Mouse (Mus musculus): Measurements from ENCODE around the gene Etl4. TPM values are rescaled to one million over a fixed set of nuclear protein-coding genes. Genes with fewer than 3 reads are reported as not detected.

Etl4 gene
- polyA plus RNA-seq, 1 experiment: 45.6 TPM

- no peak for DNase-seq
- WGBS: 56% methylated on average over 5 of the region's 5 CpGs
- H3K4me1 ChIP-seq (ENCODE audit: control insufficient read depth, insufficient read depth, low read length): no peaks in the 10 kb centered on the region
- TF ChIP-seq POLR2A (IDR thresholded peaks at IDR 0.05; ENCODE audit: borderline replicate concordance, extremely low read depth, low read depth, low read length) (no peak), CTCF (IDR thresholded peaks at IDR 0.05; ENCODE audit: insufficient read depth, low read length) (no peak)
- H3K4me3 ChIP-seq (replicated peaks; ENCODE audit: extremely low read depth, low read depth, low read length): no peak overlapping the region
Measured at GRCm38 (mm10) chr2:20619881-20620280, 710.3 kb downstream of the Etl4 start.

- WGBS: 89% methylated on average over 8 of the region's 8 CpGs
- DNase-seq: no peak
Measured at GRCm38 (mm10) chr2:20629156-20629712, 719.7 kb downstream of the Etl4 start.

GRCm38 (mm10) chr2:20638604-20639003 lies 729.0 kb downstream of the Etl4 start:
- no peaks in the 10 kb centered on the region for H3K4me1 ChIP-seq (ENCODE audit: control insufficient read depth, insufficient read depth, low read length)
- no peak for DNase-seq
- H3K4me3 ChIP-seq (replicated peaks; ENCODE audit: extremely low read depth, low read depth, low read length): no peak overlapping the region
- TF ChIP-seq POLR2A (IDR thresholded peaks at IDR 0.05; ENCODE audit: borderline replicate concordance, extremely low read depth, low read depth, low read length) (no peak), CTCF (IDR thresholded peaks at IDR 0.05; ENCODE audit: insufficient read depth, low read length) (no peak)
- WGBS: 89% methylated on average over 3 of the region's 3 CpGs

More at GRCm38 (mm10) chr2:20629156-20629712, 719.7 kb downstream of the Etl4 start:
- Histone ChIP-seq H3K4me3 (replicated peaks; ENCODE audit: extremely low read depth, low read depth, low read length) (no peak overlapping the region), H3K4me1 (ENCODE audit: control insufficient read depth, insufficient read depth, low read length) (peaks cover 2% of the 10 kb centered on the region; the same call in 1 of the 2 replicates)
- TF ChIP-seq CTCF (IDR thresholded peaks at IDR 0.05; ENCODE audit: insufficient read depth, low read length) (no peak), POLR2A (IDR thresholded peaks at IDR 0.05; ENCODE audit: borderline replicate concordance, extremely low read depth, low read depth, low read length) (no peak)

GRCm38 (mm10) chr2:20639721-20640120 lies 730.1 kb downstream of the Etl4 start:
- WGBS: 69% methylated on average over 2 of the region's 2 CpGs
- Histone ChIP-seq H3K4me3 (replicated peaks; ENCODE audit: extremely low read depth, low read depth, low read length) (no peak overlapping the region), H3K4me1 (ENCODE audit: control insufficient read depth, insufficient read depth, low read length) (no peaks in the 10 kb centered on the region)
- no peak for DNase-seq
- no peak for TF ChIP-seq POLR2A (IDR thresholded peaks at IDR 0.05; ENCODE audit: borderline replicate concordance, extremely low read depth, low read depth, low read length)
- no peak for TF ChIP-seq CTCF (IDR thresholded peaks at IDR 0.05; ENCODE audit: insufficient read depth, low read length)

GRCm38 (mm10) chr2:20642818-20643217 lies 733.2 kb downstream of the Etl4 start:
- WGBS: 54% methylated on average over 9 of the region's 9 CpGs
- DNase-seq: no peak
- Histone ChIP-seq H3K4me1 (ENCODE audit: control insufficient read depth, insufficient read depth, low read length) (no peaks in the 10 kb centered on the region), H3K4me3 (replicated peaks; ENCODE audit: extremely low read depth, low read depth, low read length) (no peak overlapping the region)
- TF ChIP-seq CTCF (IDR thresholded peaks at IDR 0.05; ENCODE audit: insufficient read depth, low read length): no peak
- no peak for TF ChIP-seq POLR2A (IDR thresholded peaks at IDR 0.05; ENCODE audit: borderline replicate concordance, extremely low read depth, low read depth, low read length)

GRCm38 (mm10) chr2:20649817-20650216 lies 740.2 kb downstream of the Etl4 start:
- peak; percentile 32 for DNase-seq
- Histone ChIP-seq H3K4me1 (ENCODE audit: control insufficient read depth, insufficient read depth, low read length) (peaks cover 13% of the 10 kb centered on the region), H3K4me3 (replicated peaks; ENCODE audit: extremely low read depth, low read depth, low read length) (no peak overlapping the region)
- TF ChIP-seq POLR2A (IDR thresholded peaks at IDR 0.05; ENCODE audit: borderline replicate concordance, extremely low read depth, low read depth, low read length) (no peak), CTCF (IDR thresholded peaks at IDR 0.05; ENCODE audit: insufficient read depth, low read length) (no peak)
- WGBS: 17% methylated on average over 4 of the region's 4 CpGs

- TF ChIP-seq CTCF (IDR thresholded peaks at IDR 0.05; ENCODE audit: insufficient read depth, low read length) (no peak), POLR2A (IDR thresholded peaks at IDR 0.05; ENCODE audit: borderline replicate concordance, extremely low read depth, low read depth, low read length) (no peak)
- no peak for DNase-seq
- H3K4me3 ChIP-seq (replicated peaks; ENCODE audit: extremely low read depth, low read depth, low read length): no peak overlapping the region
- peaks cover 25% of the 10 kb centered on the region for H3K4me1 ChIP-seq (ENCODE audit: control insufficient read depth, insufficient read depth, low read length)
Measured at GRCm38 (mm10) chr2:20653116-20653515, 743.5 kb downstream of the Etl4 start.

- DNase-seq: no peak
- WGBS: 72% methylated on average over 8 of the region's 8 CpGs
- Histone ChIP-seq H3K4me1 (ENCODE audit: control insufficient read depth, insufficient read depth, low read length) (peaks cover 23% of the 10 kb centered on the region), H3K4me3 (replicated peaks; ENCODE audit: extremely low read depth, low read depth, low read length) (no peak overlapping the region)
- TF ChIP-seq POLR2A (IDR thresholded peaks at IDR 0.05; ENCODE audit: borderline replicate concordance, extremely low read depth, low read depth, low read length) (no peak), CTCF (IDR thresholded peaks at IDR 0.05; ENCODE audit: insufficient read depth, low read length) (no peak)
Measured at GRCm38 (mm10) chr2:20654058-20654457, 744.5 kb downstream of the Etl4 start.

GRCm38 (mm10) chr2:20654598-20655340 lies 745.2 kb downstream of the Etl4 start:
- WGBS: 63% methylated on average over 9 of the region's 9 CpGs
- DNase-seq: no peak
- TF ChIP-seq POLR2A (IDR thresholded peaks at IDR 0.05; ENCODE audit: borderline replicate concordance, extremely low read depth, low read depth, low read length) (no peak), CTCF (IDR thresholded peaks at IDR 0.05; ENCODE audit: insufficient read depth, low read length) (no peak)
- peaks cover 17% of the 10 kb centered on the region for H3K4me1 ChIP-seq (ENCODE audit: control insufficient read depth, insufficient read depth, low read length)
- no peak overlapping the region for H3K4me3 ChIP-seq (replicated peaks; ENCODE audit: extremely low read depth, low read depth, low read length)

- no peak overlapping the region for H3K4me3 ChIP-seq (replicated peaks; ENCODE audit: extremely low read depth, low read depth, low read length)
- DNase-seq: no peak
- 24% methylated on average over 2 of the region's 2 CpGs for WGBS
- TF ChIP-seq CTCF (IDR thresholded peaks at IDR 0.05; ENCODE audit: insufficient read depth, low read length): no peak
- TF ChIP-seq POLR2A (IDR thresholded peaks at IDR 0.05; ENCODE audit: borderline replicate concordance, extremely low read depth, low read depth, low read length): no peak
- H3K4me1 ChIP-seq (ENCODE audit: control insufficient read depth, insufficient read depth, low read length): peaks cover 15% of the 10 kb centered on the region
Measured at GRCm38 (mm10) chr2:20655341-20655612, 745.7 kb downstream of the Etl4 start.

Measured in lung, adult 2 months (tissue).